Mouse (Mus musculus): Measurements from ENCODE around the gene Tpcn2. TPM values are rescaled to one million over a fixed set of nuclear protein-coding genes. Genes with fewer than 3 reads are reported as not detected.

The Tpcn2 gene
- polyA plus RNA-seq, 1 experiment from 2014 or later, result 2.1 TPM

- Histone ChIP-seq H3K27me3 (ENCODE audit: control insufficient read depth, insufficient read depth, low read length) (no peaks in the 10 kb centered on the region), H3K4me2 (no peak overlapping the region), H3K4me1 (ENCODE audit: control insufficient read depth, insufficient read depth, low read length) (peaks cover 47% of the 10 kb centered on the region), H3K27ac (ENCODE audit: low read depth, low read length) (no peak overlapping the region), H3K9ac (ENCODE audit: low read depth, low read length) (no peak overlapping the region), H3K36me3 (ENCODE audit: control insufficient read depth, insufficient read depth, low read length) (no peaks in the 10 kb centered on the region), H3K9me3 (replicated peaks; ENCODE audit: control insufficient read depth, low read length) (no peaks in the 10 kb centered on the region), H3K4me3 (ENCODE audit: low read depth, low read length) (no peak overlapping the region)
- ATAC-seq (replicated peaks; ENCODE audit: insufficient number of reproducible peaks, low FRiP score, low TSS enrichment), result no peak
- 71% methylated on average over 4 of the region's 4 CpGs for WGBS (ENCODE audit: insufficient replicate concordance)
Observed at GRCm38 (mm10) chr7:145210477-145211070, 73.2 kb downstream of the Tpcn2 start.

GRCm38 (mm10) chr7:145208006-145208405 lies 75.8 kb downstream of the Tpcn2 start, which contains the start of gene 1810010D01Rik:
Gene 1810010D01Rik, minus strand, starts transcription at chr7:145208119.
- Histone ChIP-seq H3K4me1 (ENCODE audit: control insufficient read depth, insufficient read depth, low read length) (peaks cover 41% of the 10 kb centered on the region), H3K4me2 (no peak within 1 kb of the TSS), H3K27me3 (ENCODE audit: control insufficient read depth, insufficient read depth, low read length) (no peaks in the 10 kb centered on the region), H3K36me3 (ENCODE audit: control insufficient read depth, insufficient read depth, low read length) (no peaks in the 10 kb centered on the region), H3K27ac (ENCODE audit: low read depth, low read length) (peak within 1 kb of the TSS; percentile 98), H3K9ac (ENCODE audit: low read depth, low read length) (peak within 1 kb of the TSS; percentile 80), H3K4me3 (ENCODE audit: low read depth, low read length) (no peak within 1 kb of the TSS), H3K9me3 (replicated peaks; ENCODE audit: control insufficient read depth, low read length) (no peaks in the 10 kb centered on the region)
- WGBS (ENCODE audit: insufficient replicate concordance), result 77% methylated on average over 4 of the region's 4 CpGs
- no peak for ATAC-seq (replicated peaks; ENCODE audit: insufficient number of reproducible peaks, low FRiP score, low TSS enrichment)

- WGBS (ENCODE audit: insufficient replicate concordance), result 66% methylated on average over 6 of the region's 6 CpGs
- Histone ChIP-seq H3K9me3 (replicated peaks; ENCODE audit: control insufficient read depth, low read length) (no peaks in the 10 kb centered on the region), H3K36me3 (ENCODE audit: control insufficient read depth, insufficient read depth, low read length) (no peaks in the 10 kb centered on the region), H3K4me1 (ENCODE audit: control insufficient read depth, insufficient read depth, low read length) (peaks cover 29% of the 10 kb centered on the region), H3K4me3 (ENCODE audit: low read depth, low read length) (no peak overlapping the region; the same call in 1 of the 2 replicates), H3K9ac (ENCODE audit: low read depth, low read length) (peak overlapping the region; percentile 80), H3K27me3 (ENCODE audit: control insufficient read depth, insufficient read depth, low read length) (no peaks in the 10 kb centered on the region), H3K27ac (ENCODE audit: low read depth, low read length) (peak overlapping the region; percentile 98), H3K4me2 (peak overlapping the region; percentile 60; the same call in 1 of the 2 replicates)
- ATAC-seq (replicated peaks; ENCODE audit: insufficient number of reproducible peaks, low FRiP score, low TSS enrichment), result no peak
Observed at GRCm38 (mm10) chr7:145206801-145207200, 77.0 kb downstream of the Tpcn2 start.

GRCm38 (mm10) chr7:145206056-145206610 lies 77.7 kb downstream of the Tpcn2 start:
- H3K4me1 ChIP-seq (ENCODE audit: control insufficient read depth, insufficient read depth, low read length), result peaks cover 25% of the 10 kb centered on the region
- peak overlapping the region; percentile 80 for H3K9ac ChIP-seq (ENCODE audit: low read depth, low read length)
- peak overlapping the region; percentile 19; the same call in 1 of the 2 replicates for H3K4me3 ChIP-seq (ENCODE audit: low read depth, low read length)
- H3K4me2 ChIP-seq, result peak overlapping the region; percentile 60
- no peaks in the 10 kb centered on the region for H3K9me3 ChIP-seq (replicated peaks; ENCODE audit: control insufficient read depth, low read length)
- no peaks in the 10 kb centered on the region for H3K36me3 ChIP-seq (ENCODE audit: control insufficient read depth, insufficient read depth, low read length)
- 2% methylated on average over 33 of the region's 34 CpGs for WGBS (ENCODE audit: insufficient replicate concordance)
- no peaks in the 10 kb centered on the region for H3K27me3 ChIP-seq (ENCODE audit: control insufficient read depth, insufficient read depth, low read length)
- peak; percentile 73 for ATAC-seq (replicated peaks; ENCODE audit: insufficient number of reproducible peaks, low FRiP score, low TSS enrichment)
- H3K27ac ChIP-seq (ENCODE audit: low read depth, low read length), result peak overlapping the region; percentile 98

DNA sequence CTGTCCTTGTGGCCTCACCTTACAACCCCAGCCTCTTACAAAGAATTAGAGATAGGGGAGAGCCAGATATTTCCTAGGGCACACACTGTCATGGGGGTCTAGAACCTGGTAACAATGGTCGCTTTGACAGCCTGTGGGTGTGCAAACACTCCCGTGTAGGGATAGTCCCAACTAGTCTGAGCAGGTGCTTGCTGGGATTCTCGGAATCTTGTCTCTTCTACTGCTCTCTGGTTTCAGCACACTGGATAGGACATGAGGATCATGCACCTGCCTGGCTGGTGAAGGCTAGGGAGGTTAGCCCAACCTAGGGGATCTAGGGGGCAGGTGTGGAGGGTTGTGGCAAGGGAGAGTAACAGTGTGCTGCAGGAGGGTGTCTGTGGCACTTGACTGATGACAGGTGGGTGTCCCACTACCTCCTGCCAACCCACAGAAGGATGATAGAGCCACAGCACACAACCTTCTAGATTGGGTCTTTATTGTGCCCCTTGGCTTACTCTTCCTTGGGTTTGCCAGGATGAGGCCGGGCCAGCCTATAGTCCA lies 78.4 kb downstream of the Tpcn2 start:
- Histone ChIP-seq H3K27ac (ENCODE audit: low read depth, low read length) (peak overlapping the region; percentile 98), H3K27me3 (ENCODE audit: control insufficient read depth, insufficient read depth, low read length) (no peaks in the 10 kb centered on the region), H3K9ac (ENCODE audit: low read depth, low read length) (peak overlapping the region; percentile 80), H3K4me1 (ENCODE audit: control insufficient read depth, insufficient read depth, low read length) (peaks cover 20% of the 10 kb centered on the region), H3K36me3 (ENCODE audit: control insufficient read depth, insufficient read depth, low read length) (no peaks in the 10 kb centered on the region), H3K4me3 (ENCODE audit: low read depth, low read length) (no peak overlapping the region), H3K4me2 (peak overlapping the region; percentile 60), H3K9me3 (replicated peaks; ENCODE audit: control insufficient read depth, low read length) (no peaks in the 10 kb centered on the region)
- ATAC-seq (replicated peaks; ENCODE audit: insufficient number of reproducible peaks, low FRiP score, low TSS enrichment), result no peak
- 81% methylated on average over 4 of the region's 4 CpGs for WGBS (ENCODE audit: insufficient replicate concordance)

DNA sequence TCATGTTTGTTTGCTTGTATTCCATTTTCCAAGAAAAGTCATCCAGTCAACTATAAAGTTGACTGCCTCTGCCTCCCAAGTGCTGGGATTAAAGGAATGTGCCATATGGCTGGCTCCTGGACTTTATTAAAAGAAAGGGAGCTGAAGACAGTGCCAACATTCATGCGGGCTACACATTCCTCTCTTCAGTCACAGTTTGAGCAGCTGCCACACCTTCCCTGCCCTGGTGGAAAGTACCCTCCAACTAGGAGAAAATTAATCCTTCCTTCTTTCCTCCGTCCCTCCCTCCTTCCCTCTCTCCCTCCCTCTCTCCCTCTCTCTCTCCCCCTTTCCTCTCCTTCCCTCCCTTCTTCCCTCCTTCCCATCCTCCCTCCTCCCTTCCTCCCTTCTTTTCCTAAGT lies 84.1 kb downstream of the Tpcn2 start:
- no peaks in the 10 kb centered on the region for H3K27me3 ChIP-seq (ENCODE audit: control insufficient read depth, insufficient read depth, low read length)
- WGBS (ENCODE audit: insufficient replicate concordance), result 43% methylated on average over 2 of the region's 2 CpGs
- no peaks in the 10 kb centered on the region for H3K36me3 ChIP-seq (ENCODE audit: control insufficient read depth, insufficient read depth, low read length)
- peaks cover 25% of the 10 kb centered on the region for H3K4me1 ChIP-seq (ENCODE audit: control insufficient read depth, insufficient read depth, low read length)
- H3K9me3 ChIP-seq (replicated peaks; ENCODE audit: control insufficient read depth, low read length), result no peaks in the 10 kb centered on the region
- H3K27ac ChIP-seq (ENCODE audit: low read depth, low read length), result no peak overlapping the region
- no peak overlapping the region for H3K4me2 ChIP-seq
- H3K9ac ChIP-seq (ENCODE audit: low read depth, low read length), result no peak overlapping the region
- H3K4me3 ChIP-seq (ENCODE audit: low read depth, low read length), result no peak overlapping the region
- ATAC-seq (replicated peaks; ENCODE audit: insufficient number of reproducible peaks, low FRiP score, low TSS enrichment), result no peak

GRCm38 (mm10) chr7:145198223-145198714 lies 85.5 kb downstream of the Tpcn2 start:
- Histone ChIP-seq H3K4me2 (peak overlapping the region; percentile 9; the same call in 1 of the 2 replicates), H3K27ac (ENCODE audit: low read depth, low read length) (peak overlapping the region; percentile 90), H3K9ac (ENCODE audit: low read depth, low read length) (peak overlapping the region; percentile 4), H3K4me1 (ENCODE audit: control insufficient read depth, insufficient read depth, low read length) (peaks cover 35% of the 10 kb centered on the region), H3K4me3 (ENCODE audit: low read depth, low read length) (no peak overlapping the region), H3K27me3 (ENCODE audit: control insufficient read depth, insufficient read depth, low read length) (no peaks in the 10 kb centered on the region), H3K36me3 (ENCODE audit: control insufficient read depth, insufficient read depth, low read length) (no peaks in the 10 kb centered on the region), H3K9me3 (replicated peaks; ENCODE audit: control insufficient read depth, low read length) (no peaks in the 10 kb centered on the region)
- ATAC-seq (replicated peaks; ENCODE audit: insufficient number of reproducible peaks, low FRiP score, low TSS enrichment), result peak; percentile 53
- whole genome bisulfite sequencing (ENCODE audit: insufficient replicate concordance), result 25% methylated on average over 4 of the region's 4 CpGs

GRCm38 (mm10) chr7:145197711-145198110 lies 86.1 kb downstream of the Tpcn2 start:
- Histone ChIP-seq H3K4me2 (no peak overlapping the region; the same call in 1 of the 2 replicates), H3K4me1 (ENCODE audit: control insufficient read depth, insufficient read depth, low read length) (peaks cover 35% of the 10 kb centered on the region), H3K9ac (ENCODE audit: low read depth, low read length) (peak overlapping the region; percentile 4; the same call in 1 of the 2 replicates), H3K4me3 (ENCODE audit: low read depth, low read length) (no peak overlapping the region), H3K27ac (ENCODE audit: low read depth, low read length) (peak overlapping the region; percentile 90), H3K27me3 (ENCODE audit: control insufficient read depth, insufficient read depth, low read length) (no peaks in the 10 kb centered on the region), H3K9me3 (replicated peaks; ENCODE audit: control insufficient read depth, low read length) (no peaks in the 10 kb centered on the region), H3K36me3 (ENCODE audit: control insufficient read depth, insufficient read depth, low read length) (no peaks in the 10 kb centered on the region)
- WGBS (ENCODE audit: insufficient replicate concordance), result 33% methylated on average over 3 of the region's 3 CpGs
- no peak for ATAC-seq (replicated peaks; ENCODE audit: insufficient number of reproducible peaks, low FRiP score, low TSS enrichment)
